Mouse (Mus musculus): ENCODE measurements at regions not wholly inside any gene's neighbourhood (a gene's known extent, or its start where the extent isn't known, plus 50 kb on each side); places are given as distances from the start of the nearest gene placed in this dataset.

DNA sequence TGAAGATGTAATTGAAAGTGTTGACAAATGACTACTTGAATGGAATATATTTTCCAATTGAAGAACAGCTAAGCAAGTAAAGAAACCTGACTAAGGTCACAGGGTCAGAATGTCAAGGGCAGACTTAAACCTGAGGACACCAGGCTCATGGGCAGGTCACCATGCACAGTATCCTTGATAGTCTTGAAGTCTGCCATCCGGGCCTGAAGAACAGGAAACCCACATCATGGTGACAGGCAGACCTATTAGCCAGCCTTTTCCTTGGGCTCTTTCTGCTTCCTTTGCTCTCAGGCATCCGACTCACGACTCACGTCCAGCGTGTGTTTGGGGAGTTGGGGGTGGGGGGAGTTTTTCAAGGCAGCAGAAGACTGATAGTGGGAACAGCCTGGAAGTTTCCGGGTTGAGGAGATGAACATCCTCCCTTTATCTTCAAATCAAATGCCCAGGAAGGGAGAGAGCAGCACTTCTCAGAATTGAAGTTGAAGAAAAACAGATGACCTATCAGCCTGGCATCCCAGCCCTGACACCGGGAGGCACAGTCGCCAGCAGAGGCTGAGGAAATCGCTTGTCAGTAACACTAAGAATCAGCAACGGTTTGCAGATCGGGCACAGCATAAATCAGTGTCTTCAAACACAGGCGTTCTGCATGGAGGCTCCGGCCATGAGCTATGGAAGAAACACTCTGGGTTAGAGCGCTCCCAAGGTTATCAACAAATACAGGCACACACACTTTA is 163.5 kb downstream of the Opa1 start:
- no peak for DNase-seq (ENCODE audit: low read depth, low spot score)

- DNase-seq (ENCODE audit: low read depth, low spot score), result no peak
Observed at GRCm38 (mm10) chr16:29745486-29745885, 166.4 kb downstream of the Opa1 start.

- peak; percentile 28 for DNase-seq (ENCODE audit: low read depth, low spot score)
Observed at GRCm38 (mm10) chr16:29746245-29746644, 167.1 kb downstream of the Opa1 start.

DNA sequence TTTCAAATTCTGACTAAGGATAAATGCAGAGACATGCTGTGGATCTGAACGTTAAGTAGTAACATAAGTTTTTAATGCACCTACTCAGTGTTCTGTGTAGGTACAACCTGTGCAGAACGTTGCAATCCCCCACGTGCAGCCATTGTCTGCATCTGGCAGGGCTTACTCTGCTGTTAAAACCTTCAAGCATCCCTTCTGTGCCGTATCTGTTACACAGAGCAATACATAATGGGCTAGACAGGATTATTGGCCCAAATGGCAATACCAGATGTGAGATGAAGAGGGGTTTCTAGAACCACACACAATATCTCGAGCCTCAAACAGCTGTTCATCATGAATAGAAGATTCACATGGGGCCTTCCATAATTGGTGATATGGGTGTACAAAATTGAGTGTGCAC is 170.0 kb downstream of the Opa1 start:
- DNase-seq (ENCODE audit: low read depth, low spot score), result no peak

DNA sequence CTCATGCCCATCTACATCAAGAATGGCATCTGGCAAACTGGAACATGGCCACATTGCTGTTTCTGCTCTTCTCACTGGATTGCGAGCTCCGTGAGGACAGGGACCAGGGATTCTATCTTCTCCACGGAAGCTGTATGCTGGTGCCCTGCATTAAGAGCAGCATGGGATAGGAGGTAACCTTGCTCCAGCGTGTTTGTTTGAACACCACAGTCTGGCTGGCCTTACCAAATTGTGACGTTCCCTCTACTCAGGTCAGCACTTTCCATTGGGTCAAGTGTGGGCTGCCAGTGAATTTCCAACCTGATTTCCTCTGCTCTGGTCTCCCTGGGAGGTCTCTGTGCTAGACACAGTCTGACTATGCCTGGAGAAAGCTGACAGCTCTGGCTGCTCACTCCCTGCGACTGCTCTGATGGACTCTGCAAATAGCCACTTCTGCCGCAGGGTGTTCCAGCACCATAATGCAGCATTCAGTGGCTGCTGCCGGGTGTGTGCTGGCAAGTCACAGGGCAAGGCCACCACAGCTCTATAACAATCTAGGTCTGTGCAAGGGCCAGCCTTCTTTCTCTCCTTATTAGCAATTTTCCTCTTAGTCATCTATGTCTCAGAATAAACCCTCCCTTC is 175.6 kb downstream of the Opa1 start:
- no peak for DNase-seq (ENCODE audit: low read depth, low spot score)

DNA sequence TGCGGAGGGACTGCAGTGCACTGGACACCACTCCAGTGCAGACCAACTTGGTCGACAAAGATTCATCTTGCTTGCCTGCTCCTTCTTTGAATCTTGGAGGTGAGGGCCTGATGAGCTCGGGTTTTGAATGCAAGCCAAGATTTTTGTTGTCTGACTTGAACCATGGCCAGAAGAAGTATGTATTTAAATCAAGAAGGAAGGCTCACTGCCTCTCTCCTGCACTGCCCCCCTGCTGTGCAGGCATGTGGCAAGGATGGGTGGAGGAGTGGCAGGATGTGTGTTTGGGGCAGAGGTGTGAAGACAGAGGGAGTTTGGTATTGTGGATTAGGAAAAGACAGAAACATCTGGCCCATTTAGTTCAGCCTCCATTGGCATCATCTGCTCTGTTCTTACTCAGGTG is 179.1 kb downstream of the Opa1 start:
- DNase-seq (ENCODE audit: low read depth, low spot score), result peak; percentile 72

DNA sequence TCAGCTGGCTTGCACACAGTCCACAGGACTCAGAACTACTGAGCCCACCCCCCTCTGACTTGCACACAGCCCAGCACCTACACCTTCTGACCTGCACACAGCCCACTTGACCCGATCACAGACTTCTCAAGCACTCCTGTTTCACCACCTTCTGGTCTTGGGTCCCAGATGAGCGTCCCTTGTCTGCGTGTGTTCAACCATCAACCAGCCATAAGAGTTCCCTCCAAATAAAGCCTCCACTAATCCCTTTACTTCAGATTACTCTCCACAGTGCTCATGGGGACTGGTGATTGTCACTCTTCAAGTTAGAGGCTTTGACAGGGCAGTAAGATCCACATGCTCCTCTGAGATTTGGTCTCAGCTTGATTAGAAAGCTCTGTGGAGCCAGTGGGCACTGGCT is 180.3 kb downstream of the Opa1 start:
- no peak for DNase-seq (ENCODE audit: low read depth, low spot score)

- DNase-seq (ENCODE audit: low read depth, low spot score), result no peak
Observed at GRCm38 (mm10) chr16:29760627-29761026, 181.5 kb downstream of the Opa1 start.

- DNase-seq (ENCODE audit: low read depth, low spot score), result no peak
Observed at GRCm38 (mm10) chr16:29761779-29762277, 182.7 kb downstream of the Opa1 start.

- peak; percentile 77 for DNase-seq (ENCODE audit: low read depth, low spot score)
Observed at GRCm38 (mm10) chr16:29764376-29764775, 185.2 kb downstream of the Opa1 start.

GRCm38 (mm10) chr16:29765801-29766200 is 186.7 kb downstream of the Opa1 start:
- peak; percentile 81 for DNase-seq (ENCODE audit: low read depth, low spot score)

- no peak for DNase-seq (ENCODE audit: low read depth, low spot score)
Observed at GRCm38 (mm10) chr16:29771320-29771719, 192.2 kb downstream of the Opa1 start.

DNA sequence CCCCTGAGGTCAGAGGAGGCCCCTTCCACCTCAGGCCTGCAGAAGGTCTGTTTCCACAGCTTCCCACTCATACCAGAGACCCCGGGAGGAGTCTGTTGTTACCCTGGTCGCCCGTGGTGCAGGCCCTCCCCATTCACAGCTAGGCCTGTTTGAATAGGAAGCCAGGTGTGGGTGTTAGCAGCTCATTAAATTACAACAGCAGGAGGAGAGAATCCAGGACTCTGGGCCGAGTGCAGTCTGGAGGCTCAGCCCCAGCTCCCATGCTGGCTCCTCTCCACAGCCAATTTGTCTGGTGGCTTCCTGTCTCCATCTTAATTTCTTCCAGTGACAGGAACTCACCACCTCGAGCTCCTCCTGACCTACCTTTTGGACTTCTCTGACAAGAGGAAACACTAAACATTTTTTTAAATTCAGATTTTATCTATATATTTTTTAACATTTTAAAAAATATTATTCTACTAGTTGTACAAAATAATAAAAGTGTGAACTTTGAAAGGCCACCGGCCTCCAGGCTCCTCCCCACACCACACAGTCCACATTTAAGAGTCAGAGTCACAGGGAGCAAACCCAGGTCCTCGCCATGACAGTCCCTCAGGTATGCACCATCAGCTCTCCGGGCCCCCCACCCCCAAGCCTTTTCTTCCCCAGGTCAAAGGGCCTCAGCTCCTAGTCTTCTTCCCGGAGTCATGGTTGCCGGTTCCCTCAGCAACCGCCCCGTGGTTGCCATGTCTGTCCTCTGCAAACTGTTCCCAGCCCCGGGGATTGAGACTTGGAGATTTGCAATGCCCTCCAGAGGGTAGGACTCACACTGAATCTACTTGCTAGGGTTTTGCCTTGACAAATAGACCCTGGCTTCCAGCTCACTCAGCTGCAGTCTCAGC is 192.8 kb downstream of the Opa1 start:
- peak; percentile 72 for DNase-seq (ENCODE audit: low read depth, low spot score)

GRCm38 (mm10) chr16:29772609-29772988 is 193.5 kb downstream of the Opa1 start:
- DNase-seq (ENCODE audit: low read depth, low spot score), result no peak

DNA sequence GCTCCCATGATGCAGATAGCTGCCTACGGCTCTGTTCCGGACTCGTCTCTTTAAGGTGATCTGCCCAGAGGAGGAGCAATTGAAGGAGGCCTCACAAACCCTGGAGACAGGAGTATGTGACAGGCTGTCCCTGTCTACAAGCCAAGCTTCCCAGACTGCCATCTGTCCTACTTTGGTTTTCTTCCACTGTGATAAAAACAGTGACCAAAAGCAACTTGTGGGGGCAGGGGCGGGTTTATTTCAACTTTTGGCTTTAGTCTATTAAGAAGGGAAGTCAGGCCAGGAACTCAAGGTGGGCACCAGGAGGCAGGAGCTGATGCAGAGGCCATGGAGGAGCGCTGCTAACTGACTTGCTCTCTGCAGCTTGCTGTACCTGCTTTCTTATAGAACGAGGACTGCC is 193.9 kb downstream of the Opa1 start:
- no peak for DNase-seq (ENCODE audit: low read depth, low spot score)

- peak; percentile 68 for DNase-seq (ENCODE audit: low read depth, low spot score)
Observed at GRCm38 (mm10) chr16:29774949-29775348, 195.8 kb downstream of the Opa1 start.

- no peak for DNase-seq (ENCODE audit: low read depth, low spot score)
Observed at GRCm38 (mm10) chr16:29775879-29776278, 196.7 kb downstream of the Opa1 start.

DNA sequence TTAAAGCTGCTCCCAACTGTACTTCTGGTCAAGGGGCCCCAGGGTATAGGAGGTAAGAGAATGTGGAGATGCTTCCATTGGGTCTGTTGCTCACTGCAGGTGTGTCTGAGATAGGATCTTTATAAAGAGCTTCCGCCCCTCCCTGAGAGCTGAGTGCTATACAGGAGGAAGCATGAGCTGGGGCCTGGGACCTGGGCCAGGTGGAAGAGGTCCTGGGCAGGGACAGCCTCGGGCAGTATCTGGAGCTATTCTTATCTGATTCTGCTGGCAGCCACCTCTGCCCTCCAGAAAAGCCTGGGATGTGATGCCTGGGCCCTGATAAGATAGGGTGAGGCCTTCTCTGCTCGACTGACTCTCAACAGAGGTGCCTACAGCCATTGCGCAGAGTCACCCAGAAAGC is 203.3 kb downstream of the Opa1 start:
- DNase-seq (ENCODE audit: low read depth, low spot score), result no peak

DNA sequence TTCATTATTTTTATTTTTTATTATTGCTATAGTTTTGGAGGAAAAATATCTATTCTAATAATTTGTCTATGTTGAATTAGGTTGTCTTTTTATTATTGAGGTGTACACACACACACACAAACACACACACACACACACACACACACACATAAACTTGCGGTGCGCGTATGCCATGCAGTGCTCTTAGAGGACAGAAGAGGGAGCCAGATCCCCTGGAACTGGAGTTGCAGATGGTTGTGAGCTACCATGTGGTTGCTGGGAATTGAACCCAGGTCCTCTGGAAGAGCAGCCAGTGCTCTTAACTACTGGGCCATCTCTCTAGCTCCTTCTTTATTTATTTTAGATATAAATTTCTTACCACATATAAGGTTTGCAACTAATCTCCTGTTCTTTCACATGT is 206.0 kb downstream of the Opa1 start:
- DNase-seq (ENCODE audit: low read depth, low spot score), result no peak

GRCm38 (mm10) chr16:29786540-29786939 is 207.4 kb downstream of the Opa1 start:
- DNase-seq (ENCODE audit: low read depth, low spot score), result no peak

GRCm38 (mm10) chr16:29787633-29788511 is 208.7 kb downstream of the Opa1 start:
- DNase-seq (ENCODE audit: low read depth, low spot score), result no peak
